Mouse (Mus musculus) megakaryocyte progenitor cell, adult 5-6 weeks (primary cell): ENCODE measurements around the gene Smg6. TPM values are rescaled to one million over a fixed set of nuclear protein-coding genes. Genes with fewer than 3 reads are reported as not detected.
A peak's percentile ranks its signal among the peaks of the same experiment; 100 is the strongest.

Experiments
- ATAC-seq: replicated peaks from 2 replicates; pipeline ENCODE4 v1.8.0; 2016; ENCODE audit warnings: mild to moderate bottlenecking, moderate TSS enrichment, inconsistent platforms; ENCODE audit not compliant: poor library complexity
- total RNA-seq, 2 experiments: library from RNA; stranded (forward) in 1 of 2; stranded (reverse) in 1 of 2; fragments of 157-497, 149-512 nt in 1 of 2; fragments of 200-1000 nt in 1 of 2; gene quantifications; 2 replicates each; pipeline versions ENCODE4 v1.2.3 to v1.2.4; 2015 to 2017

Gene Smg6
- total RNA-seq, 2 experiments from 2014 or later, result 23.1 to 29.5 TPM

GRCm38 (mm10) chr11:75184573-75184972, 258.9 kb downstream of the Smg6 start:
- no peak for ATAC-seq

DNA sequence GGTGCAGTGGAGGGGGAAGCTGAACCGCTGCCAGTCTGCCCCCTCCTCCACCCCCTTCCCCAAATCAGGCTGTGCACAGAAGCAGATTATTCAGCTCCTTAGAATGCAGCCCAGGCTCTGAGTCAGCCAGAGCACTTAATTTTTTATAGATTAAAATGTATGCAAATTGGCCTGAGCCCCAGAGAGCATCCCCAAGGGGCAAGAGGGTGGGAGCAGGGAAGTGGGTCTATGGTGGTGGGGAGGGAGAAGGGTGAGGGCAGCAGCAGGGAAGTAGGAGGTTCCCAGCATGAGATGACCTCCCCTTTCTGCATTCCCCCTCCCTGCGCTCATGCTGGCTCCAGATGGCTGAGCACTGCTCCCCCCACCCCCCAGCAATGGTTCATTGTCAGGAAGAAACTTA, 259.4 kb downstream of the Smg6 start:
- no peak for ATAC-seq

- peak; percentile 47 for ATAC-seq
These were observed 264.2 kb downstream of the Smg6 start for GRCm38 (mm10) chr11:75189713-75190370.

DNA sequence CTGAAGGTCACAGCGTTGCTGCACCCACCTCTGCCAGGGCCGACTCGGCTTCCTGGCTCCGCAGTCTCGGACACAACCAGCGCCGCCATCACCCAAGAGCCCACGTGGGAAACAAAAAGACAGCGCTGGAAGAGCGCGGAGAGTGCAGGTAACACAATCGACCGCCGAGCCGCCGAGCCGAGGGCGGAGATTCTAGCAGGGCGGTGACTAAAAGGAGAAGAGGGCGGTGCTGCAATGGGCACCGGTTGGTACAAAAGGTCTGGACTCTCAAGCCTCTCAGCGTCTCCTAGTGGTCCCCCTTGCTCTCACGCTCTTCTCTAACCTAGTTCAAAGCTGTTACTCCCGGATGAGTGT, 264.7 kb downstream of the Smg6 start:
- ATAC-seq, result peak; percentile 87

- no peak for ATAC-seq
These were observed 265.4 kb downstream of the Smg6 start, which contains the start of gene Dph1 for GRCm38 (mm10) chr11:75190905-75191441. TSS of gene Dph1 (minus strand) at chr11:75191241.

DNA sequence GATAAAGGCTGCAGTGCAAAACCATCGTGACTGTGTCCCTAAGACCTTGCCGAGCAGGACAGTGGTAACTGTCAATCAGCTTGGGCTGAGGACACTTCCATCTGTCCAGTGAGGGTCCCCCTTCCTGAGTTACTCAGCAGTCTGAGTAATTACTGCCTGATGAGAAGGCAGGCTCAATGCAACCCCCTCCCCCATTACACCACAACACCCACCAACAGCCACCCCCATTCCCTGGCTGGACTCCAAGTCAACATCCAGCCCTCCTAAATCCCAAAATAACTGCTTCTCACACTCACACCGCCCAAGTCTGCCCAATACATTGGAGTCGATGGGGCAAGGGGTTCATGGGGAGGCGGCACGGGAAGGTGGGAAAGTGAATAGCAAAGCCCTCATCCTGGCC, 266.2 kb downstream of the Smg6 start:
- ATAC-seq, result no peak

DNA sequence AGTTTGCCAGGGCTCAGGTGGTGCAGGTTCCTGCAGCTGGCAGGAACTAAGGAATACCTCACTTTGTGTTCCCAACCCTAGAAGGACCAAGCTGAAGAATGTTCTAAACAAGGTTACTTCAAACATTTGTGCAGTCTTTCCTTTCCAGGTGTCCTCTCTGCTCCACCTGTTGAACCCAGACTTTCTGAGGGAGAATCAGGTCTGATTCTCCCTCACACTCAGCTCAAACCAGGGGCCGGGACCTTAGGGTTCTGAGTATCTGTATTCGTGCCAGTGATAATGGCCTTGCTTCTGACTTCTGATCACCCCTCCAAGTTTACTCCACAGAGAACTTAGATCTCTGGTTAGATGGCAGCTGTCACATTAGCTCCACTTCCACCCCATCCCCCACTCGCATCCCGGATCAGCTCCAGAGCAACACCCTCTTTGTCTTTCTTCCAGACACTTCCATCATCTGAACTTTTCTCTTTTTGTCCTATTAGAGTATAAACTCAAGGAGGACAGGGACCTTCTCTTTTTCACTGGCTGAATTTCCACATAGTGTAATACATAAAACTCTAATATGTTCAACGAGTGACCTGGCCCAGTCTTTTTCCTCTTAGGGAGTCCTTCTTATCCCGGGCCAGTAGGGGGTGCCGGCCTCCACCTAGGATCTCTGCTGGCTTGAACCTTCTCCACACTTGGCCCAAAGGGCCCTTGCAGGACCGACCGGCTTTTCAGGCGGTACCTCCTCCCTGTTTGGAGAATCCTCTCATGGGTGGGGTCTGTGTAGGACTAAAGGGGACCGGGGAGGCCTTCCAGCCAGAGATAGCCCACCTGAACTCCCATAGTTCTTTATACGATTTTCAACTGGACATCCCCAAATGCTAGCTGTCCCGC, 267.0 kb downstream of the Smg6 start:
- ATAC-seq, result peak; percentile 59

DNA sequence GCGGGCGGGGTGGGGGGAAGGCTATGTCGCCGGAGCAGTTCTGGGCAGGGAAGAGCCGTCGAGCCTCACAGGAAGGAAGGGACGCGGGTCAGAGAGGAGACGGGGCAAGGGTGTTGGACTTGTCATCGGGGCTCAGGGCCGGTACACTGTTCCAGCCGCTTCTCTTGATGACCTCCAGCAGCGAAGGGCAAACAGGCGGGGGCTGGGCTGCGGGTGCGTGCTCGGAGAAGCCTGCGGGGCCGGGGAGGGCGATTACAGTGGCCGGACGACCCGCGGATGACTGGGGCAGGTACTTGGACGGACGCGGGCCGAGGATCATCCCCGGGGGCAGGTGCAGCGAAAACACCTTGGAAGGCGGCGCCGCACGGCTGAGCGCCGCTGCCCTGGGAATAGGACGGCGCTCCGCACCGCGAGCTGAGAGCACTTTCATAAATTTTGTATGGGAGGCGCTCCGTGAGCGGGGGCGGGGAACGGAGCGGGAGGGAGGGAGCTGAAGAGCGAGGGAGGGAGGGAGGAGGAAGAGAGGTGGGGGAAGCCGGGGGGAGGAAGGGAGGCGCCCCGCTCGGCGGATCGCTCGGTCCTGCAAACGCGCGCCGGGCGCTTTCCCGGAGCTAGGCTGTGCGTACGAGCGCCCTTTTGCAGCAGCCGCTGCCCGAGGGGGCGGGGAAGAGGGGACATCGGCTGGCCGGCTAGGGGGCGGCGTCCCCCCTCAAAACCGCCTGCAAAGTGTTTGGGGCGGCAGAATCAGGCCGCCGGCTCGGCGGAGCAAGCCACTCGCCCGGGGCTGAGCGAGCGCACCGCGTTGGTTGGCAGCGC, 267.8 kb downstream of the Smg6 start, which contains the start of gene Rtn4rl1:
TSS of gene Rtn4rl1 (plus strand) at position 528 of the 816 bp plus-strand sequence.
- no peak for ATAC-seq

DNA sequence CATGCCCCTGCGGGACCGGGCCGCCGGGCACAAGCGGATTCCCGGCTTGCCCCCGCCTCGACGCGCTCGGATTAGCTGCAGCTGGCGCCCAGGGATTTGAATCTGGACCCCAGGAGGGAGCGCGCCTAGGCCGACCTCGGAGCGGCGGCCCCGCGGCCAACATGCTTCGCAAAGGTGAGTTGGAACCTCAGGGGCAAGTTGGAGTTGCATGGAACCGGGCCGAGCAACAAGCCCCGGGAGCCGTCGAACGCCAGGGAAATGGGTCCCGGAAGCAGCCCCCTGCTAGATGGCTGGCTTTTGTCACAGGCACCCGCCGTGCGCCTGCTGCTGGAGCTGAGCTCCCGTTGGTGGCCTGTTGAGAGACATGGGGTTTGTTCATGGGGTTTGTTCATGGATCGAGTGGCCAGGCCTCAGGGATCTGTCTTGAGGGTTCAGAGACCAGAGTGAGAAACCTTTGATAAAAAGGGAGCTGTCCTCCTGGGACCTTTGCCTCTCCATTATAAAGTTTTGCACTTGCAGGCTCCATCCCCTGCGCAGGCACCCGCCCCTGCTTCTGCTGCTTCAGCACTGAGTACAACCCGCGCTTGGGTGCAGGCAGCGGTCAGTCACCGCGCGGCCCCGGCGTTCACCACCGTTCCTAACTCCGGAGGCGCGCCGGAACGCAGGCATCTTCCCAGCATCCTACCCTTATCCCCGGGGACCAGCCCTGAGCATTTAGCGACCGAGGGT, 268.7 kb downstream of the Smg6 start:
- no peak for ATAC-seq

- ATAC-seq, result no peak
These were observed 269.3 kb downstream of the Smg6 start for GRCm38 (mm10) chr11:75194850-75195461.

DNA sequence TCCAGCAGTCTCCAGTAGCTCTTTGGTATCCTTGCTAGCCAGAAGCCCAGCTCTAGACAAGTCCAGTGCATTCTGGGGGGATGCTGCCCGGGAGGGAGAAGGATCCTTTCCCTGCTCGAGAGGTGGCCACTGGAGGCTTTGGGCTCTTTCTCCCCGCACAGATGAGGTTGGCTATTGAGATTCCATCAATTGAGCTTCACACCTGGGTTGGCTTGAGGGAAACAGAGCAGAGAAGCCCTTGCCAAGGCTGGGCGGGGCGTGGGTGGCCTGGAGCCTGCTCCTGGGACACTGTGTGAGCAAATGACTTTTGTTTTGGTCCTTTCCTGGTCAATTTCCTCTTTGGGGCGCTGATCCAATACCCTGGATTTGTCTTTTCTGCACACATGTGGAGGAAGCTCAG, 270.5 kb downstream of the Smg6 start:
- ATAC-seq, result no peak

- ATAC-seq, result peak; percentile 67
These were observed 272.3 kb downstream of the Smg6 start for GRCm38 (mm10) chr11:75197956-75198355.

DNA sequence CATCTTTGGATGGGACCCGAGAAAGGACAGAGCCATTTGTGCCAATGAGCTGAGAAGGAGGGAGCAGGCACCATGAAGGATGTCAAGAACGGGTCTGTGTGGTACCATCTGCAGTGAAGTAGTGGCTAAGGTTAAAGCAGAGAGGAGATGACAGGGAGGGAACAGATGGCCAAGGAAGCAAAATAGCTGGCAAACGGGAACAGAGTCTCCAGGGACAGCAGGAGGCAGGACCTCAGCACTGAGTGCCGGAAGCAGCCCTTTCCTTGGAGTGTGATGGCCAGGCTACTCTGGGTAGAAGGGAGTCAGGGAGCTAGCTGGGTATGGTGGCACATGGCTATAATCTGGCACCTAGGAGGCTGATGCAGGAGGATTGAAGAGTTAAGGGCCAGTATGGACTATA, 273.2 kb downstream of the Smg6 start:
- ATAC-seq, result no peak

DNA sequence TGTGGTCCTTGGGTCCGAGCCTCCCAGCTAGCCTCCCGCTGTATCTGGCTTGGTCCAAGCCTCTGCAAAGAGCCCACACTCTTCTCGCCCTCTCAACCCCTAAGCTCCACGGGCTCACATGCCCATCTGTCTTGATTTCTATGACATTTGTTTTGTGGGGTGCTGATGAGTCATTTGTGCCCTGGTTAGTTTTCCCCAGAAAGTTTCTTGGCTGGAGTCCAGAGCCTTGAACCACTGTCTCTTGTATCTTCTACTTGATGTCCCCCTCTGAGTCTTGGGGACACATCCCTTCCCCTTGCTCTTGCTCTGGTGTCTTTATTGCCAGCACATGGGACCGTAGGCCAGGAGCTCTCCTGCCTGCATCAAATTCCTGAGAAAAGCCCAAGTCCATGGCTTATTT, 274.3 kb downstream of the Smg6 start:
- no peak for ATAC-seq

GRCm38 (mm10) chr11:75200935-75201334, 275.3 kb downstream of the Smg6 start:
- ATAC-seq, result no peak

- ATAC-seq, result no peak
These were observed 276.1 kb downstream of the Smg6 start for GRCm38 (mm10) chr11:75201721-75202120.

DNA sequence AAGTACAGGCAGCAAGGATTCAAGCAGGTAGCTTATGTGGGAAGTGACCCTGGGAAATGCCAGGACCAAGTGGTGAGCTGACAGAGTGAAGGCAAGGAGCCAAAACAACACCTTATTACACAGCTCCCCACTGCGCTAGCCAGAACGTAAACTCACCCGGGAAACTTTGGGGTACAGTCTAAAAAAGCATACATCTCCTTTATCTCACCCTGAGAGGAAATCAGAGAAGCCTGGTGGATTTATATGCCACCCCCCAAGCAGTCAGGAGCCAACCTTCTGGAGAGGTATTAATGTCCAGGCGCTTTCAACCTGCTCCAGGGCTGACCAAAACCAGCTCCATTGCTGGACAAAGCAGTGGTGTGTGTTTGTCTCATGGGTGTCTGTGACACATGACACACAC, 278.3 kb downstream of the Smg6 start:
- no peak for ATAC-seq

- peak; percentile 32; the same call in 1 of the 2 replicates for ATAC-seq
These were observed 278.8 kb downstream of the Smg6 start for GRCm38 (mm10) chr11:75204472-75204871.

DNA sequence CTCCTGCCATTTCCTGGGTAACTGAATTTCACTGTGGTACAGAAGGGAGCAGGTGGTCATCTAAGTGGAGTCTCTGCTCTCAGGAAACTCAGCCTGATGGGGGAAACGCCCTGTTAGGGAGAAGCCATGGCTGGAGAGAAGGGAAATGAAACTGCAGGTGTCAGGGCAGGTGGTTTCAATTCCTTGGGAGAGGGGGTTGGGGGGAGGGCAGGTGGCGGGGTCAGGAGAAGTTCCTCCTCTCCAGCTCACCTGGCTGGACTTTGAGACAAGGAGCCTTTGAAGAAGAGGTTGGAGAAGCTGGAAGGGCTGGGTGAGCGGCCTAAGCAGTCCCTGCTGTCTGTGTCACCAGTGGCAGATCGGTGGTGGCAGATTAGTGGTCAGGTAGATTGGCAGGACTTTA, 280.7 kb downstream of the Smg6 start:
- no peak for ATAC-seq

GRCm38 (mm10) chr11:75209363-75209762, 283.7 kb downstream of the Smg6 start:
- peak; percentile 44 for ATAC-seq
